Mouse (Mus musculus) intestine, embryonic 14.5 days (tissue): ENCODE data around the gene 2010003K11Rik. TPM values are rescaled to one million over a fixed set of nuclear protein-coding genes. Genes with fewer than 3 reads are reported as not detected.

Experiments used
- ATAC-seq: fragments of 200-750 bp; cut with Nextera tagmentation; replicated peaks from 2 replicates; pipeline ENCODE4 v1.8.0; 2017; ENCODE audit warnings: low read depth, moderate number of reproducible peaks, moderate TSS enrichment, moderate library complexity; ENCODE audit not compliant: low FRiP score, low TSS enrichment
- DNase-seq: peaks from one replicate; pipeline ENCODE4 v3.0.0-alpha.2; 2018; ENCODE audit warnings: low spot score
- H3K27ac ChIP-seq: fragments of 300-500 bp; sonication (generic); 2 replicates; pipeline ENCODE4 v1.5.1; 2014; ENCODE audit warnings: low read depth, mild to moderate bottlenecking, control low read depth
- H3K27me3 ChIP-seq: fragments of 300-500 bp; sonication (generic); replicated peaks from 2 replicates; pipeline ENCODE4 v1.6.1; 2014; ENCODE audit warnings: low read length, control low read depth; ENCODE audit not compliant: control insufficient read depth, insufficient read depth
- H3K36me3 ChIP-seq: fragments of 300-500 bp; sonication (generic); 2 replicates; pipeline ENCODE4 v1.6.1; 2014; ENCODE audit warnings: low read length, control low read depth; ENCODE audit not compliant: control insufficient read depth, insufficient read depth
- H3K4me1 ChIP-seq: fragments of 300-500 bp; sonication (generic); replicated peaks from 2 replicates; pipeline ENCODE4 v1.6.1; 2014; ENCODE audit warnings: low read length, control low read depth, mixed read lengths; ENCODE audit not compliant: control insufficient read depth, insufficient read depth
- H3K4me2 ChIP-seq: fragments of 300-500 bp; sonication (generic); 2 replicates; pipeline ENCODE4 v1.6.1; 2014; ENCODE audit warnings: low read length
- H3K4me3 ChIP-seq: fragments of 300-500 bp; sonication (generic); 2 replicates; pipeline ENCODE4 v1.5.1; 2014; ENCODE audit warnings: low read depth, low read length, control low read depth, mixed read lengths
- H3K9ac ChIP-seq: fragments of 300-500 bp; sonication (generic); 2 replicates; pipeline ENCODE4 v1.6.1; 2014; ENCODE audit warnings: mild to moderate bottlenecking, low read length
- H3K9me3 ChIP-seq: fragments of 300-500 bp; sonication (generic); 2 replicates; pipeline ENCODE4 v1.6.1; 2016; ENCODE audit warnings: low read length, control low read depth; ENCODE audit not compliant: control insufficient read depth
- WGBS: fragments of 180-500 bp; shearing (Covaris S2); extraction: QIAGEN DNeasy Blood & Tissue Kit; methylation state at CpG from one replicate; pipeline ENCODE4 v1.1.7; 2014; 5-methylcytosine and 5-hydroxymethylcytosine counted together
- polyA plus RNA-seq: library from polyadenylated mRNA; unstranded; fragments of >200 nt; fragmentation: Nextera tagmentation; extraction: Ambion mirVana; gene quantifications from 2 replicates; pipeline ENCODE4 v1.2.1, GENCODE M21; 2014

Gene 2010003K11Rik
- polyA plus RNA-seq, 1 experiment from 2014 or later = not detected

DNA sequence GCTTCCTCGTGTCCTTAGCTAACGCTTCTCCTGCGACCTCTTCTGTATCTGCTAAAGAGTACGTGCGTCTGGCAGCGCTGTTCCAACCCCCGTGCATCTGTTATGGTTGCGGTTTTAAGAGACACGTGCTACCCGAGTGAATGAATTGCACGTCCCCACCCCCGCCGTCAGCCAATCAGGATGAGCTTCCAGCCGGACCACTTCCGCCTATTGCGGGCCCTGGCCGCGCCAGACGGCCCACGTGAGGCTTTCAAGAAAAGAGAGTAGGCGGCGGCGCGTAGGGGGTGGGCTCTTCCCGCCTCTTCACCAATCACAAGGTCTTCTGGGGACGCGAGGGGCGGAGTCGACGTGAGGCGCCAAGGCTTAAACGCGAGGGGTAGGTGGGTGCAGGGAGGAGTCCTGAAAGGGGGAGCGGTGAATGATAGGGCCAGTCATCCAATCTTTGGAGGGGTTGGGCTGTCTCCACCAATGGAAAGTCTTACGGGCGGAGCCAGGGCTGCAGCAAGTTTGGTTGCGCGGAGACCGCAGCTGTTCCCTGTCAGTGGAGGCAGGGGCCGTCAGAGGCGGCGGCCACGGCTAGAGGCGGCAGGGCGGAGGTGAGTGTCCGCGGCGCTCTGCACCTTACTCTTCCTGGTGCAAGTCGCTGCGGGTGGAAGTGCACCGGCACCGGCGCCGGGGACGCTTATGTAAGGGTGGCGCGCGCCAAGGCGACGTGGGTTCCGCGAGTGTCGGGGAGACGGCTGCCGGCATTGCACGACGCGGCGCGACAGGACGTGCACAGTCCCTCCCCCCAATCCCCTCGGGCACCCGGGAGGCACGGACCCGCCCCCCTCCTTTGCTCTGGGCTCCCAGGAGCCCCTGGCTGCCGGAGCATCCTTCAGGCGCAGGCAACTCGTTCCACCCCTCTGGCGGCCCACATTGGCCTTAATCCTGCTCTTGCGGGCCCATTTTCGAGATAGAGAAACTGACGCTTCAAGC, 11.9 kb upstream of the 2010003K11Rik start, which contains the start of gene Pcx:
Gene Pcx (plus strand): TSS at position 487 of the 978 bp plus-strand sequence.
- under 1% methylated on average over 81 of the region's 82 CpGs for WGBS
- peak; percentile 95 for DNase-seq

DNA sequence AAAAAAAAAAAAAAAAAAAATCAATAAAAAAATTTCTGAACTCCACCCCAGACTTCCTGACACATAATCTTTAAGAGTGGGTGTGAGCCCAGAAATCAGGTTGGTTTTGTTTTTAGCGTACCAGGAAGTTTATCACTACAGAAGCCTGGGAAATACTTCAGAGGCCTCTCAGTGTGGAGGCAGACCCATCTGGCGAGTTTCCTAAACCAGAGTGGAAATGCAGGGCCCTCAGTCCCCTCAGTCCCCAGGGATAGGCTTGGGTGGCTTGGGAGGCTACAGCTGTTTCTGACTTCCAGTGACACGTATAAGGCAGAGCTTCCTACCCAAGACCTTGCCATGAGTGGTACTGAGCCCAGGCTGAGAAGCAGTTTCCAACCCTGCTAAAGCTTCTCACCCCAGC, 9.4 kb upstream of the 2010003K11Rik start:
- Histone ChIP-seq H3K9ac (no peak overlapping the region), H3K27me3 (no peaks in the 10 kb centered on the region; the same call in 1 of the 2 replicates), H3K27ac (no peak overlapping the region), H3K36me3 (no peaks in the 10 kb centered on the region), H3K4me2 (no peak overlapping the region), H3K4me1 (peaks cover 8% of the 10 kb centered on the region), H3K4me3 (no peak overlapping the region), H3K9me3 (no peaks in the 10 kb centered on the region)
- DNase-seq = no peak
- no peak for ATAC-seq
- 67% methylated on average over 3 of the region's 3 CpGs for WGBS

More for the DNA sequence above, 11.9 kb upstream of the 2010003K11Rik start, which contains the start of gene Pcx:
- no peak within 1 kb of the TSS for H3K27ac ChIP-seq
- H3K36me3 ChIP-seq = no peaks in the 10 kb centered on the region
- no peaks in the 10 kb centered on the region for H3K9me3 ChIP-seq
- H3K4me2 ChIP-seq = peak within 1 kb of the TSS; percentile 86
- ATAC-seq = peak; percentile 100
- H3K4me1 ChIP-seq = peaks cover 8% of the 10 kb centered on the region
- H3K9ac ChIP-seq = peak within 1 kb of the TSS; percentile 25
- peak within 1 kb of the TSS; percentile 67 for H3K4me3 ChIP-seq
- H3K27me3 ChIP-seq = no peaks in the 10 kb centered on the region; the same call in 1 of the 2 replicates

DNA sequence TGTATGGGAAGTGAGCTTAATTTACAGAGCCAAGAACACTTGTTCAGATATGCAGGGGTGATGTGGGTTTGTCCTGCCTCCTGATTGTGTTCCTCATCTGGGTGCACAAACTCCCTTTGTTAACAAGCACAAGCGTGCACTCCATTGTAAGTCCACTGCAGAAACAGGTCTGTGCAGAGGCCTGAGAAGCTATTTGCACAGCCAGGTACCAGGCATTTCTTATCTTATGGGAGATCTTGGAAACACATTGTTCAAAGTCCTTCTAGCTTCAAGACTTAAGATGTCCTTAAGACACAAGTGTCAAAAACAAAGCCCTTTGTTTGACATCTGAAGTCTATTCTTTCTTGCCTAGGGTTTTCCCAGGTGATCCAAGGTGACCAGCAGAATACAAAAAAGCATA, 6.4 kb upstream of the 2010003K11Rik start:
- Histone ChIP-seq H3K9me3 (no peaks in the 10 kb centered on the region), H3K27me3 (no peaks in the 10 kb centered on the region), H3K9ac (no peak overlapping the region), H3K4me1 (peaks cover 3% of the 10 kb centered on the region; the same call in 1 of the 2 replicates), H3K36me3 (no peaks in the 10 kb centered on the region), H3K4me3 (no peak overlapping the region), H3K4me2 (no peak overlapping the region), H3K27ac (no peak overlapping the region)
- WGBS = 92% methylated on average over 1 of the region's 1 CpGs
- ATAC-seq (no peak), DNase-seq (no peak)

- DNase-seq = no peak
- no peak overlapping the region for H3K27ac ChIP-seq
- H3K4me2 ChIP-seq = no peak overlapping the region
- H3K27me3 ChIP-seq = no peaks in the 10 kb centered on the region
- 48% methylated on average over 2 of the region's 2 CpGs for WGBS
- H3K4me3 ChIP-seq = no peak overlapping the region
- H3K4me1 ChIP-seq = 0 out of 2 replicates have a peak, but pooled peaks cover under 1% of the 10 kb centered on the region
- no peaks in the 10 kb centered on the region for H3K36me3 ChIP-seq
- no peak for ATAC-seq
- no peaks in the 10 kb centered on the region for H3K9me3 ChIP-seq
- H3K9ac ChIP-seq = no peak overlapping the region
Observed at GRCm38 (mm10) chr19:4502701-4503100, 4.3 kb upstream of the 2010003K11Rik start.

DNA sequence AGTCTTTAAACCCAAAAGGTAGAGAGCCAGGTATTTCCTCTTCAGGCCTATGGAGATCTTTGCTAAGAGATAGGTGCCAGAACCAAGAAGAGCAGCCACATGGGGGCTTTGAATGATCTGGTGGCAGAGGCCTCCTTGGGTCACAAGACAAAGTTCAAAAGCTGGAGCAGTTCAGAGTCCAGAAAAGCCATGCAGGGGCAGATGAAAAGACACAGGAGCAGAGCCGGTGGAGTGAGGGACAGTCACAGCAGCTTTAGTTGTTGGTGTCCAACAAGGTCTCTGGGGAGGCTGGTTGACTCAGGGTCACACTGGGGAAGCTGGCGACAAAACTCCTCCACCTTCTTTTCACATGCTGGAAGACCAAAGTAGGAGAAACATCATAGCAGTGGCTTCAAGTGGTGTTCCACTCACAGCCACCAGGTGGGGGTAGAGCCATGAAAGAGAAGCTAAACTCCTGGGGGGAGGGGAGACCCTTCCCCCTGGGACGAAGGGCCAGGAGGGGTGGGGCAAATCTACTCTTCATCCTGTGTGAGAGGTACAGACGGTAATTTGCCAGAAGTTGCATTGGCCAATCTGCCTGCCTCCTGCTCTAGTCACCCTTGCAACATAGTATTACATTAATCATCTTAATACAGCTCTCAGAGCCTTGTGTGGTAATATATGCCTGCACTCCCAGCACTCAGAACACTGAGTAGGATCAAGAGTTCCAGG, 965 bp downstream of the 2010003K11Rik start:
- no peak overlapping the region for H3K9ac ChIP-seq
- 8% methylated on average over 4 of the region's 4 CpGs for WGBS
- H3K4me3 ChIP-seq = no peak overlapping the region
- H3K4me2 ChIP-seq = peak overlapping the region; percentile 18; the same call in 1 of the 2 replicates
- DNase-seq (peak; percentile 95), ATAC-seq (peak; percentile 37)
- H3K27me3 ChIP-seq = no peaks in the 10 kb centered on the region
- H3K4me1 ChIP-seq = 0 out of 2 replicates have a peak, but pooled peaks cover 2% of the 10 kb centered on the region
- H3K27ac ChIP-seq = no peak overlapping the region
- no peaks in the 10 kb centered on the region for H3K9me3 ChIP-seq
- no peaks in the 10 kb centered on the region for H3K36me3 ChIP-seq

GRCm38 (mm10) chr19:4496535-4497262, 1.7 kb downstream of the 2010003K11Rik start:
- no peak overlapping the region for H3K4me3 ChIP-seq
- H3K9me3 ChIP-seq = no peaks in the 10 kb centered on the region
- H3K4me2 ChIP-seq = no peak overlapping the region
- 77% methylated on average over 3 of the region's 3 CpGs for WGBS
- no peak for DNase-seq
- no peak overlapping the region for H3K9ac ChIP-seq
- no peak overlapping the region for H3K27ac ChIP-seq
- peak; percentile 25; the same call in 1 of the 2 replicates for ATAC-seq
- 0 out of 2 replicates have a peak, but pooled peaks cover 2% of the 10 kb centered on the region for H3K4me1 ChIP-seq
- H3K36me3 ChIP-seq = no peaks in the 10 kb centered on the region
- no peaks in the 10 kb centered on the region for H3K27me3 ChIP-seq

DNA sequence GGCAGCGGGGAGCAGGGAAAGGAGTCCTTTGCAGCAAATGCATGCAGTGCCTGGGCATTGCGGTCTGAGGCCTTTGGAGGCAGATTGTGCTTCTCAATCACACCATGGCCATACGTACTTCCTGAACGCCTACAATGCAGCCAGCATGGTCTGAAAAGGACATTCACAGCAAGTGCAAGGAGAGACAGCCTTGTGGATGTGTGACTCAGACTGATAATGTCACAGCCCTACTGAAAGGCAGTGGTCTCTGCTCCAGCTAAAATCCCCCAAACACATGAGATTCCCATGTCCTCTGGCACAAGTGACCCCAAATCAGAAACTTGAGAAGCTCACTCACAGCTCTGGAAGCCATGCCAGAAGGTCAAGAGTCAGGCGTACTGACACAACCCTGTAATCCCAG, 2.6 kb downstream of the 2010003K11Rik start:
- WGBS = 81% methylated on average over 5 of the region's 5 CpGs
- Histone ChIP-seq H3K27ac (no peak overlapping the region), H3K4me3 (no peak overlapping the region), H3K4me1 (0 out of 2 replicates have a peak, but pooled peaks cover 2% of the 10 kb centered on the region), H3K36me3 (no peaks in the 10 kb centered on the region), H3K27me3 (no peaks in the 10 kb centered on the region), H3K9ac (no peak overlapping the region), H3K4me2 (no peak overlapping the region), H3K9me3 (no peaks in the 10 kb centered on the region)
- ATAC-seq (no peak), DNase-seq (no peak)

- H3K4me3 ChIP-seq = no peak overlapping the region
- DNase-seq (no peak), ATAC-seq (no peak)
- no peak overlapping the region for H3K9ac ChIP-seq
- H3K36me3 ChIP-seq = no peaks in the 10 kb centered on the region
- 0 out of 2 replicates have a peak, but pooled peaks cover 2% of the 10 kb centered on the region for H3K4me1 ChIP-seq
- no peaks in the 10 kb centered on the region for H3K27me3 ChIP-seq
- no peak overlapping the region for H3K27ac ChIP-seq
- no peaks in the 10 kb centered on the region for H3K9me3 ChIP-seq
- WGBS = 66% methylated on average over 7 of the region's 7 CpGs
- no peak overlapping the region for H3K4me2 ChIP-seq
Observed at GRCm38 (mm10) chr19:4494707-4495106, 3.7 kb downstream of the 2010003K11Rik start.
